ENCODE assay signal across 17 mouse cellular contexts in genomic region chr12:82371266-82371665, GRCm38 (mm10).
"Had no signal": no experiment of that assay in that cellular context is flagged by ENCODE, and none has a peak within 500 bp of the region (broad histone marks: within the 10 kb centered on the region; RNA-seq: fewer than 3 reads in every experiment).

No protein-coding gene starts in this region.

- H3K27me3 ChIP-seq: midbrain, embryonic 13.5 days; midbrain, embryonic 15.5 days; neural tube, embryonic 13.5 days; neural tube, embryonic 15.5 days; stomach, embryonic 15.5 days had no signal

- H3K36me3 ChIP-seq: midbrain, embryonic 13.5 days; midbrain, embryonic 15.5 days; neural tube, embryonic 13.5 days; stomach, embryonic 15.5 days had no signal

- H3K9me3 ChIP-seq: midbrain, embryonic 10.5 days; midbrain, embryonic 13.5 days; midbrain, embryonic 15.5 days; neural tube, embryonic 13.5 days; neural tube, embryonic 15.5 days; stomach, embryonic 15.5 days had no signal

- H3K4me2 ChIP-seq: lung, embryonic 14.5 days; midbrain, embryonic 13.5 days; midbrain, embryonic 15.5 days; neural tube, embryonic 13.5 days; neural tube, embryonic 15.5 days; stomach, embryonic 15.5 days had no signal

- H3K27ac ChIP-seq: liver, embryonic 14.5 days; midbrain, embryonic 13.5 days; midbrain, embryonic 15.5 days; neural tube, embryonic 13.5 days; neural tube, embryonic 15.5 days; stomach, embryonic 15.5 days; stomach, postnatal 0 days had no signal

- DNase-seq: lung, adult 18-20 months; lung, embryonic 14.5 days; lung, postnatal 10 days; lung, postnatal 4 days; right cerebral cortex, postnatal 14 days; thymus, adult 2 months; thymus, postnatal 25 days; thymus, postnatal 4 days had no signal

- H3K9ac ChIP-seq: liver, embryonic 14.5 days; lung, embryonic 14.5 days; midbrain, embryonic 13.5 days; midbrain, embryonic 15.5 days; neural tube, embryonic 13.5 days; neural tube, embryonic 15.5 days; stomach, embryonic 15.5 days had no signal

- ATAC-seq: midbrain, embryonic 13.5 days; midbrain, embryonic 15.5 days had no signal

- H3K4me3 ChIP-seq: midbrain, embryonic 10.5 days; midbrain, embryonic 13.5 days; midbrain, embryonic 15.5 days; myocyte; neural tube, embryonic 13.5 days; neural tube, embryonic 15.5 days; stomach, embryonic 15.5 days had no signal
